Mouse (Mus musculus) CD4-positive helper T cell, adult 2 months (primary cell): ENCODE measurements around the gene St7.
"Not testable (repeated sequence)": the region's sequence is repeated elsewhere in the genome, so short reads cannot be mapped to it uniquely, and the experiment has no call there.

Experiments
- DNase-seq: peaks from one replicate; pipeline ENCODE4 v3.0.0-alpha.2; 2012; ENCODE audit warnings: low read depth, missing footprints, low spot score

The St7 gene

DNA sequence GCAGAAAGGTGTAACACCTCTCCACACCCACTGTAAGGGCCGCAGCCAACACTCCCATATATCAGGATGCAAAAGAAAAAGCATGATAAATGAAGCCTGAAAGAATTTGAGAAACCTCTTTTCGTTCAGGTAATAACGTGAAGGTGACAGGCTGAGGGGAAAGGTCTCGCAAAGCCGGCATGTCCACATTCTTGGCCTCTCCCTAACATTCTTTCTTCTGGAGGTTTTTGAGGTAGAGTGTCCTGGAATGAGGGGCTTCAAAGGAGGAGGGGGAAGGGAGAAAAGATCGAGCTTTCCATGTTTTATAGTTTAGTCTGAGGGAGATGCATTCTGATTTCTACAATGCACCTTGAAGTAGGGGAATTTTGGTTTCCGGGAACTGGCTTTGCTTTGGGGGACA is at the start of gene St7:
TSS of gene St7 (plus strand) at position 287 of the 400 bp plus-strand sequence.
- DNase-seq = no peak

DNA sequence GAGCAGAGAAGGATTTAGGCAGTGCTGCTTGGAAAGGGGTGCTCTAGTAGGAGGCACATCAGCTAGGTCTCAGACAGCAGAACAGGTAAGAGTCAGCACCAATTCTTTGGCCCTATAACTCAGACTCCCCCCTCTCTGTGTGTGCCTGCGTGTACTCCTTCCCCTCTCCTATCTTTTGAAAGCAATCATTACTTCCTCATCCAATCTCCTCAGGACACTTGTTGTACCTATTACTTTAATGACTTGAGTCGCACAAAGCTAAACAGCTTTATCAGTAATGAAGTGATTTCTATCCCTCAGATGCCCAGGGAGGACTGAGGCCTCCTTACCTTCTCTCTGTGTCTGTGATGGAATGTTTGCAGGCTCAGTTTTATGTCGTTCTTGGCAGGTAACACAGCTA is 46.6 kb upstream of the St7 start:
- DNase-seq = no peak

GRCm38 (mm10) chr6:17652132-17652531 is 40.6 kb upstream of the St7 start:
- no peak for DNase-seq

GRCm38 (mm10) chr6:17655080-17655479 is 37.7 kb upstream of the St7 start:
- DNase-seq = no peak

- no peak for DNase-seq
These were observed 35.4 kb upstream of the St7 start for GRCm38 (mm10) chr6:17657308-17657707.

DNA sequence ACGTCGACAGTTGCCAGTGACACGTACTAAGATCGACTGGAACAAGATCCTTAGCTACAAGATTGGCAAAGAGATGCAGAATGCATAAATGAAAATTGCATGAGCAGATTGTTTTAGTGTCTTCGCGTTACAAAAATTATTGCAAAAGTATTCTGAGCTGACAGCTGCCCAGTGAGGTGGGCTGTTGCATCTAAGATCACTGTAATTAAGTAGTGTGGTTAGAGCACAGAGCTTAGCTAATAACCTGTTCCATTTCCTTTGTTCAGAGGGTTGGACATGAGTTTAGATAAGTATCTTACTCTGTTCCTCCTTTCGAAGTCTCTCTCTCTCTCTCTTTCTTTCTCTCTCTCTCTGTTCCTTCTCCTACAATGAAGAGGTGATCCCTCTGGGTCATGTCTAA is 27.4 kb upstream of the St7 start:
- DNase-seq = no peak

GRCm38 (mm10) chr6:17666024-17666423 is 26.7 kb upstream of the St7 start:
- no peak for DNase-seq

DNA sequence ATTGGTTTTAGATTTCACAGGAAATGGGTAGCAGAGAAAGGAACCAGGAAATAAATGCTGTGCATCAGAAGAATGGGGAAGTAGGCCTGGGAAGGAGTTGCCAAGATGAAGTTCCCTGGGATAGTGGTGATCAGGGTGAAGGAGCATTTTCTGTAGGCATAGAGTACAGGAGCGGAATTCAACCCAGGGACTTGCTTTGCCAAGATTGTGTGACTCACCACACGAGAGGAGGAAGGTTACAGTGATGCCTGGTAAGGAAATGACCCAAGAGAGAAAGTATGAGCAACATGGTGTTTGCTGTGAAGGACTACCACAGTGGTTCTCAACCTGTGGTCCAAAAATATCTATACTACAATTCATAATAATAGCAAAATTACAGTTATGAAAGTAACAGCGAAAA is 24.9 kb upstream of the St7 start:
- DNase-seq = no peak

DNA sequence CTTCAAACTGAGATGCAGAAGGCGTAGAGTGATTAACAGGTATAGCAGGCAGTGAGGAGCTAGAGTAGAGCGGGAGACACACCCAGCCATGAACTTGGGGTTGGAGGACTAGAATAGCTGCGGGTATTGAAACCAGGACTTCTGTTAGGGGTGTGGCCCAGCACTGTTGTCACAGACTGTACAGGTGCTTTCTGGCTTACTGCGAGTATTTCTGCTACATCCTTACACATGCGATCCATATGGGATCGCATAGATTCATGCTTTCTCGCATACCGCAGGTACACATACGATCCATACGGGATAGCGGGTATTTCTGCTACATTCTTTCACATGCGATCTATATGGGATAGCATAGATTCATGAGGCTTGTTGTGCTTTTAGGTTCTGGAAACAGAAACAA is 24.4 kb upstream of the St7 start:
- DNase-seq = no peak

DNA sequence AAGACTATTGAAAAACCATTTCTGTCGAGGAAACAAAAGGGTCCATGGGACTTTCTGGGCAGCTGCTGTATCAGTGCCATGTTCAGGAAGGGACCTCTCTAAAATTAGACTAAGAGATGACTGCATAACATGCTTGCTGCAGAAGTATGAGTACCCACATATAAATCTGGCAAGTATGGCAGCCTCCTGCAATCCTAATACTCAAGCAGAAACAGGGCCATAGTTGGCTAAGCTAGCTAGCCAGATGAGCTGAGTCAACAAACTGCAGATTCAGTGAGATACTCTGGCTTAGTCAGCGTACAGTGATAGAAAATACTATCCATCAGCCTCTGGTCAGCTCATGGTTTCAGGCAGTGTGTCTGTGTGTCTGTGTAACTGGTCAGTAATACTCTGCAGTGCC is 22.9 kb upstream of the St7 start:
- DNase-seq = no peak

DNA sequence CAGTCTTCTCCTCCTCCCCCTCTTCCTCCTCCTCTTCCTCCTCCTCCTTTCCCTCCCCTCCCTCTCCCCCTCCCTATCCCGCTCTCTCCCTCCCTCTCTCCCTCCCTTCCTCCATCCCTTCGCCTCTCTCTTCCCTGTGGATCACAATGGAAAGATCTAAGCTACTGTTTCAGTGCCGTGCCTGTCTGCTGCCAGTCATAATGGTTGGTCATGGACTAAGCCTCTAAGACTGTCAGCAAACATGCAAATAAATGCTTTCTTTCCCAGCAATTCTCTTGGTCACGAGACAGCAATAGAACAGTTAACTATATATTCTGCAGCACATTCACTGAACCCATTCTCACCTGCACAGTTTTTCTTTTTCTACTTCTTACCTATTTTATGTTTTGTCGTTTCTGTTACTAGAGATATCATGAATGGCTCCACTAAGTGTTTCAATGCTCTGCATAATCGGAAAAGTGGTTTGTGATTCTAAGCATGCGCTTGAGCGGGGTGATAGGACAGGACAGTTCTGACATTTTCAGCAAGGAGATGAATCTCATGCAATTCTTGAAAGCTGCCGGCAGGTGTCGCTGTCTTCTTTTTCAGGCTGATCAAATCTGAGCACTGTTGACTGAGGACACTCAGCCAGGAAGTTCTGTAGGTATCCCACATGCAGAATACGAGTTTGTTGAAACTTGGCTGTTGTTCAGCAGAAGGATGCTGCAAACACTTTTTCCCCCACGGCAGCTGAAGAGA is 17.5 kb upstream of the St7 start:
- peak; percentile 70 for DNase-seq

DNA sequence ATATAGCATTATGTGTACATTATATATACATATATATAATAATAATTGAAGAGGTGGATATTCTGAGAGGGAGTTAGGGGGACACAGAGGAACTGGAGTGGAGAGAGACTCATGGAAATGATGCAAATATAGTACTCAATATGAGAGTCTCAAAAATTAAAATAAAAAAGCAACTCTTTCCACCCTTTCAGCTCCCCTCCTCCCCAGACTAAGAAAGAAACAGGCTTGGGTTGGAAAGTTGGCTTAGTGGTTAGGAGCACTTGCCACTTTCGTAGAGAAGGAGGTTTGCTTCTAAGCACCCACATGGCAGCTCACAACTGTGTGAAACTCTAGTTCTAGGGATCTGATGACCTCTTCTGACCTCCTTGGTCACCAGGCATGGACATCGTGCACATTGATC is 15.7 kb upstream of the St7 start:
- no peak for DNase-seq

DNA sequence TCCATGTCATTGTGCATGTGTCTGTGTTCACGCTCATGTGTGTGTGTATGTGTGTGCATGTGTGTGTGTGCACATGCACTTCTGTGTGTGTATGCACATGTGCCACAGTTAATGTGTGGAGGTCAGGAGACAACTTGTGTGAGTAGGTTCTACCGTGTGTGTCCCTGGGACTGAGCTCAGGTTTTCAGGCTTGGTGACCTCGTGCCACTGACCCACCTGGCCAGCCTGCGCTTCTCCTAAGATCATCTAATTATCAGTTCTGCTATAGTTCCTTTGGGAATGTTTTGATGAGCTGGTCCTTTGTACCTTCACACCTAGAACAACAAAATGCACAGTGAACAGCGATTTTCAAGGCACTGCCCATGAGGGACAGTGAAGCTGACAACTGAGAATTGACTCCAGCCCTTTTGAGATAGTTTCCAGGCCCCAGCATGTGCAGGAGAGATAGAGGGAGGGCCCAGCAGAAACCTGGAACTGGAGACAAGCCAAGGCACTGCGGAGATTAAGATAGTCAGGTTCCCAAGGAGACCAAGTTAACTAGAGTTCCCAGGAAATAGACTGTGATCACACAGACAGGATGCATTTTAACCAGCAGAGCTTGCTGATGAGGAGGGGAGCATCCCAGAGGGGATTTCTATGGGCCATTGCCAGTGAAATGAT is 12.3 kb upstream of the St7 start:
- DNase-seq = no peak

DNA sequence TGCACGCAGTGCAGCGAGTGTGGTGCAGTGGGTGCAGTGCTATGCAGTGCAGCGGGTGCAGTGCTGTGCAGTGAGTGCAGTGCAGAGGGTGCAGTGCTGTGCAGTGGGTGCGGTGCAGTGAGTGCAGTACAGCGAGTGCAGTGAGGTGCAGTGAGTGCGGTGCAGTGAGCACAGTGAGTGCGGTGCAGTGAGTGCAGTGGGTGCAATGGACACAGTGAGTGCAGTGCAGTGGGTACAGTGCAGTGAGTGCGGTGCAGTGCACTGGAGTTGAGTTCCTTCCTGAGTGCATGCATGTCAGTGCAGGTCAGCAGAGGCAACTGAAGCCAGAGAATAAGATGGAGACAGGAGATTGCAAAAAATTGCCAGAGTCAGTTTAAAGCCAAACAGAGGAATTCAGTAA is 10.9 kb upstream of the St7 start:
- DNase-seq = no peak

GRCm38 (mm10) chr6:17688676-17689075 is 4.1 kb upstream of the St7 start:
- no peak for DNase-seq

DNA sequence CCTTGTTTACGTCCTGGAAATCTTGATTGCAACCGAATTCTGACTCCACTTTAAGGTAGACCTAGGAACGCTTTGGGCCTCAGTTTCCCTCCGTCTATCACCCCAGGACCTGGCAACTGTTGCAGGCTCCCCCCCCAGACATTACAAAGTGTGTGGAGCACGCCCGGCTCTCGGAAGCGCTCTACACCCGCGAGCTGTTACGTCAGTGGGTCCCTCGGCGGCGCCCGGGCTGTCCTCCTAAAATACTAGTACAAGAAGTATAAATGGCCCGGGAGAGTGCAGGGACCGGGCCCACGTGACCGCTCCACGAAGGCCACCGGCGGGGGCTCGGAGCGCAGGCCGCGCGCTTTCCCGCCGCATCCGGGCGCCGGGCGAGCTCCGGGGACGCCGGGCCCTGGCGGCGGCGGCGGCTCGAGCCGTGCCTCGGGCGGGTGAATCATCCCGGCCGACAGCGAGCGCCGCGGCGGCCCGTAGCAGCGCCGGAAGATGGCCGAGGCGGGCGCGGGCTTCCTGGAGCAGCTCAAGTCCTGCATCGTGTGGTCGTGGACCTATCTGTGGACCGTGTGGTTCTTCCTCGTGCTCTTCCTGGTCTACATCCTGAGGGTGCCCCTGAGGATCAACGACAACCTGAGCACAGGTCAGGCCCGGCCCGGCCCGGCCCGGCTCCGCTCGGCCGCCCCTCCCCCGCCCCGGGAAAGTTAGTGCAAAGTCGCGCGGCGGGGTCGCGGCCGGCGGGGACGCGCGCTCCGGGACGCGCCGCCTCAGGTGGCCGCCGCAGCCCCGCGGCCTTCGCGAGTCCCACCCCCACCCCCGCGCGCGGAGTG is 1.2 kb downstream of the St7 start:
- peak; percentile 70 for DNase-seq

DNA sequence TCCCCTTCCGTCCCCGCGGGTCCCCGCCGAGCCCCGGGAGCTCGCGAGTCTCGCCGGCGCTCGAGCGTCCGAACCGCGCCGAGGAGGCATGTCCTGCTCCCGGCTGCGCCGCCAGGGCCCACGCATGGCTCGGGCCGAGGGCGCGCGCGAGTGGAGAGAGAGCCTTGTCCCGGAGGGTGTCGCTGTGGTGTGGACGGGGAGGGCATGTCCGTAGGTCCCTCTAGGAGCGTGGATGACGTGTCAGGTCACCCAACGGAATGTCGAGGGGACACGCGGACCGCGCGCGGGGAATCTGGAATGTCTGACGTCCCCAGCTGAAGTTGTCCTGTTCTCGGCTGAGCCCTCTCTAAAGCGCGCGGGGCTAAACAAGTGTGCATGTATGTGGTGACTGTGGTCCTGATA is 1.8 kb downstream of the St7 start:
- peak; percentile 68 for DNase-seq

DNA sequence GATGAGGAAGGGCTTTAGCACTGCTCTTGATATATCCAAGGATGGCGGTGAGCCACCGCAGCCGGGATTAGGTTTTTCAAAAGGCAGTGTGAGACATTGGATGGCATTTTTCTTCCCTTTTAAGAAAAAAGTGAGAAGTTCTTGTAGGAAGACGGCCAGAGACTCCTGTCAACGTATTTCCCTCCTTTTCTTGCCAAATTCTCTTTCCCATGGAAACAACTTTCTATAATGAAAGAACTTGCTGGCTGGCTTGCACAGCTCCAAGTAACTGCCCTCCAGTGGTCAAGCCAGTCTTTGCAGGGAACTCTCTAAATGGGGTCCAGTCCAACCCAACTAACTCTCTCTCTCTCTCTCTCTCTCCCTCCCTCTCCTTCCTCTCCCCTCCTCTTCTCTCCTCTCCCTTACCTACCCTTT is 3.6 kb downstream of the St7 start:
- peak; percentile 16 for DNase-seq

DNA sequence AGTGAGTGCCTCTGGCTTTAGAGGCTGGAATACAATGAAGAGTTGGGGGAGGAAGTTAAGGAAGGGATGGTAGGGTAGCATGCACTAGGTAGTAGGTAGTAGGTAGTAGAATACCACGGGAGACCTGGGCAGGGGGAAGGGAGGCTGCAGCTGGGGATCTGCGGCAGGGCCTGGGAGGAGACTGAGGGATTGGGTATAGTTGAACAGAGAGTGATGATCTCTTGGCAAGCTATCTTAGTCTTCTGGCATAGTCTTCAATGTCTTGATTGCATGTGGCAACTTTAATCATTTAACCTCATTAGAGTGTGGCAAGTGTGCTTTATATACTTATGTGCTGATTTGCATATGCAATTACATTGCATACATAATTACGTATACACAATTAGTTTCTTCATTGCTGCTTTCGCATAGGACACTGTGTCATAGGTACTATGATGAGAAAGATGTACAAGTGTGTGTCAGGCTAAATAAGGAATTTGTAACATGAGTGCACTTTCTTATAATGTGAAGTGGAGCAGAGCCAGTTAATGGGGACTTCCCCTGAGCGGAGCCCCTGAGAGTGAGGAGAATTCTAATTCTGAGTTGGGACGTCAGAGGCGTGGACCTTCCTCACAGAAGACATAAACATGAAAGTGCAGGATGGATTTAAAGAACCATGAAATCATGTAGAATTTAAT is 8.3 kb downstream of the St7 start:
- DNase-seq = no peak

DNA sequence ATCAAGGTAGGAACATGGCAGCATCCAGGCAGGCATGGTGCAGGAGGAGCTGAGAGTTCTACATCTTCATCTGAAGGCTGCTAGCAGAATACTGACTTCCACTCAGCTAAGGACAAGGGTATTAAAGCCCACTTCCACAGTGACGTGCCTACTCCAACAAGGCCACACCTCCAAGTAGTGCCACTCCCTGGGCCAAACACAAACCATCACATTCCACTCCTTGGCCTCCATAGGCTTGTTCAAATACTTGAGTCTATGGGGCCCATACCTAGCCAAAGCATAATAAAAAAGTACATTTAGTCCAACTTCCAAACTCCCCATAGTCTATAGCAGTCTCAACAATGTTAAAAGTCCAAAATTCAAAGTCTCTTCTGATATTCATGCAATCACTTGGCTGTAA is 11.3 kb downstream of the St7 start:
- DNase-seq = not testable (repeated sequence)

- DNase-seq = no peak
These were observed 13.2 kb downstream of the St7 start for GRCm38 (mm10) chr6:17705973-17706372.

DNA sequence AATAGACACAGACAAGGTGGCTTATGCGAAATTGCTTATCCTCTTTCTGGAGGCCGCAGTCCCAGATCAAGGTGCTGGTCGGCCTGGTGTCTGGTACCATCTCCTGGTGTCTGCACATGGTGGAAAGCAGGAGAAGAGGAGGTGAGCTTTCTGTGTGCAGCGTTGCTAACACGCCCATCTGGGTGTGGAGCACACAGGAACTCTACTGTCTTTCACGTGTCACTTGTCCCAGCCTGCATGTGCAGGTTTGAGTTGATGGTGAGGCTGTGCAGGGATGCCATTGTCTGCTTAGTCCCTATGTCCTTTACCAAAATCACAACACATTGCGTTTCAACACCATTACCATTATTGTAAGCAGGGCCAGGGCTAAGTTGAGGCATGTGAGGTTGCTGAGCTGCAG is 26.2 kb downstream of the St7 start:
- no peak for DNase-seq
